Mouse (Mus musculus) limb, embryonic 14.5 days (tissue): Measurements from ENCODE around the gene Smtnl2. TPM values are rescaled to one million over a fixed set of nuclear protein-coding genes. Genes with fewer than 3 reads are reported as not detected.

Source experiments
- ATAC-seq: fragments of 200-750 bp; cut with Nextera tagmentation; 2 replicates; pipeline ENCODE4 v1.8.0; 2017; ENCODE audit warnings: low read depth, moderate number of reproducible peaks, moderate TSS enrichment; ENCODE audit not compliant: low FRiP score
- DNase-seq: peaks from one replicate; pipeline ENCODE4 v3.0.0-alpha.2; 2015; ENCODE audit warnings: low spot score
- H3K27ac ChIP-seq: fragments of 300-500 bp; sonication (generic); replicated peaks from 2 replicates; pipeline ENCODE4 v1.5.1; 2014; ENCODE audit warnings: low read depth, mild to moderate bottlenecking, low read length, moderate library complexity, mixed read lengths
- H3K27me3 ChIP-seq: fragments of 300-500 bp; sonication (generic); 2 replicates; pipeline ENCODE4 v1.6.1; 2014; ENCODE audit warnings: low read length, mixed read lengths; ENCODE audit not compliant: control insufficient read depth, insufficient read depth
- H3K36me3 ChIP-seq: fragments of 300-500 bp; sonication (generic); 2 replicates; pipeline ENCODE4 v1.6.1; 2014; ENCODE audit warnings: mild to moderate bottlenecking, low read length, moderate library complexity, mixed read lengths; ENCODE audit not compliant: control insufficient read depth, insufficient read depth
- H3K4me1 ChIP-seq: fragments of 300-500 bp; sonication (generic); 2 replicates; pipeline ENCODE4 v1.6.1; 2014; ENCODE audit warnings: antibody characterized with exemption, low read length, mixed read lengths; ENCODE audit not compliant: control insufficient read depth, insufficient read depth
- H3K4me2 ChIP-seq: fragments of 300-500 bp; sonication (generic); replicated peaks from 2 replicates; pipeline ENCODE4 v1.6.1; 2014; ENCODE audit warnings: low read depth, mild to moderate bottlenecking, low read length, moderate library complexity; ENCODE audit not compliant: severe bottlenecking
- H3K4me3 ChIP-seq: fragments of 300-500 bp; sonication (generic); replicated peaks from 2 replicates; pipeline ENCODE4 v1.5.1; 2014; ENCODE audit warnings: low read length
- H3K9ac ChIP-seq: fragments of 300-500 bp; sonication (generic); 2 replicates; pipeline ENCODE4 v1.6.1; 2014; ENCODE audit warnings: mild to moderate bottlenecking, low read depth, low read length, moderate library complexity; ENCODE audit not compliant: severe bottlenecking
- H3K9me3 ChIP-seq: fragments of 300-500 bp; sonication (generic); 2 replicates; pipeline ENCODE4 v1.6.1; 2016; ENCODE audit warnings: low read length; ENCODE audit not compliant: control insufficient read depth
- POLR2A ChIP-seq: fragments of 200-500 bp; IDR thresholded peaks from 2 replicates; pipeline ENCODE4 v1.8.0; 2012; ENCODE audit warnings: inconsistent platforms, mild to moderate bottlenecking, moderate library complexity, borderline replicate concordance; ENCODE audit not compliant: insufficient read depth, insufficient read length; ENCODE audit errors: extremely low read depth
- WGBS: fragments of 180-500 bp; shearing (Covaris S2); extraction: QIAGEN DNeasy Blood & Tissue Kit; methylation state at CpG from one replicate; pipeline ENCODE4 v1.1.7; 2014; 5-methylcytosine and 5-hydroxymethylcytosine counted together
- polyA plus RNA-seq, 2 experiments: library from polyadenylated mRNA; depleted of rRNA in 1 of 2; stranded (reverse) in 1 of 2; unstranded in 1 of 2; fragments of >200 nt; fragmentation: Nextera tagmentation in 1 of 2; extraction: Ambion mirVana in 1 of 2; gene quantifications; 2 replicates each; pipeline versions ENCODE4 v1.2.1 to v1.2.3; 2012 to 2014

The Smtnl2 gene
- polyA plus RNA-seq, 2 experiments = 23.9 to 31.9 TPM

DNA sequence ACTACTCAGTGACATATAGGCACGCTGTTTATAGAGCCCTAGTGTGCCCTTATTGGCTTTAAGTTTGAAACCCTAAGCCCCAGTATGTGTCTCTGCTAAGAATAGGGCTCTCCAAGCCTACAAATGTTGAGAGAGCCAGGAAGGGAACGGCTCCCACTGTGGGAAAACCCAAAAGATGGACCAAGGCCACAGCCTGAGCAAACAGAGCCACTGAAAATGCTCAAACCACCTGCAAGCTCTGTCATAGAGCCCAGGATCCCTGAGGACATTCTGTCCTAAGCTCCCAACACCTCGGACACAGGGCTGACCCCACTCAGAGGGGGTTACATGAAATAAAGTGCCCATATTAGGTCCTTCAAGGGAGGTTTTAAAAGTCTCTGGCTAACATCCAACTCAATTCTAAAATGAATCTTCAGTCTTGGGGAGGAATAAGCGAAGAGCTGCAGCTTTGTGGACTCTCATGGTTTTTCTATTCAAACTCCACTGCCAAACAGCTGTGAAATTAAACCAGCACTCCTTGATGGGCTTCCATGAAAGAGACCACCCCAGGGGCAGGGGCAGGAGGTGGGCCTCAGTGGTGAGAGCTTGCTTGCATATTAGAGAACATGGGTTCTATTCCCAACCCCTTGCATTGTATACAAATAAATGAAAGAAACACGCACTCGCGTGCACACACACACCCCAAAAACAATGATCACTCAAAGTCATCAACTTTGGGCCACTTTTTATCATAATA is 21.9 kb downstream of the Smtnl2 start:
- 68% methylated on average over 7 of the region's 7 CpGs for WGBS
- Histone ChIP-seq H3K4me2 (no peak overlapping the region), H3K27ac (no peak overlapping the region), H3K4me3 (no peak overlapping the region), H3K9ac (no peak overlapping the region), H3K4me1 (peaks cover 6% of the 10 kb centered on the region; the same call in 1 of the 2 replicates), H3K27me3 (no peaks in the 10 kb centered on the region), H3K36me3 (no peaks in the 10 kb centered on the region), H3K9me3 (no peaks in the 10 kb centered on the region)
- TF ChIP-seq POLR2A = no peak
- ATAC-seq (0 out of 2 replicates have a peak, but pooled peaks have one; percentile 42), DNase-seq (peak; percentile 38)

DNA sequence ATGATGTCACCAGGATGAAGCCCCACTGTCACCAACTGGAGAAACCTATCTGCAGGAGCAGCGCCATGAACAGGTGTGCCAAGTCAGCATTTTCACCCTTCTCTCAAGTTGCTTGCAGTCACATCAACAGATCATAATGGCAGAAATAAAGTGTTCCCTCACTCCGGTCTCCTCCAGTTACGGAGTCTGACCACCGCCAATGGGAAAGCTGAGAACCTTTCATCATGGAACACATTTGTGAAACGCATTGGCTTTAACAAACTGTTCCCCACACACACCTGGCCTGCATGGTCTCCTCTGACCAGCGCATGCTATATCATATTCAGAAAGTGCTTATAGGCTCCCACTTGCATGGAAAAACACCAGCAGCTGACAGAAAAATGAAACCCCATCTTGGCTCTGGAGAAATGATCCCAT is 23.4 kb downstream of the Smtnl2 start:
- peaks cover 6% of the 10 kb centered on the region; the same call in 1 of the 2 replicates for H3K4me1 ChIP-seq
- no peak for TF ChIP-seq POLR2A
- peak; percentile 74; the same call in 1 of the 2 replicates for ATAC-seq
- 0 out of 2 replicates have a peak overlapping the region, but pooled peaks have one; percentile 3 for H3K27ac ChIP-seq
- 36% methylated on average over 6 of the region's 6 CpGs for WGBS
- H3K27me3 ChIP-seq = no peaks in the 10 kb centered on the region
- no peak overlapping the region for H3K9ac ChIP-seq
- no peak overlapping the region for H3K4me2 ChIP-seq
- no peaks in the 10 kb centered on the region for H3K36me3 ChIP-seq
- no peak overlapping the region for H3K4me3 ChIP-seq
- DNase-seq = peak; percentile 56
- no peaks in the 10 kb centered on the region for H3K9me3 ChIP-seq

DNA sequence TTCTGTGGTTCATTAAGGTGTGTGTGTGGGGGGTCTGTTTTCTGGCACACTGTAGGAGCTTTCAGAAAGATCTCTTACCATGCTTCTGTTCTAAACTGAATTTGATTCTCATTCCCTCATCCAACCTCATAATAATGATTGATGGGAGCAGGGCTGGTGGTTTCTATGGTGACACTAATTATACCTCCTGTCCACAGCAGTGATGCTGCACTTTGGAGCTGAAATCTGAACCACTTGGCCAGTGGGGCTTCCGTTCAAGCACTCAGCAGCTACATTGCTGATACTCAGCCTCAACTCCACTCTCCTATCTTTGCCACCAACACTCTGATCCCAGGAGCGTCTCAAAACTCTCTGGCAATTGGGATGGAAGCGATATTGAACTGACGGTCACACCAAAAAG is 32.2 kb downstream of the Smtnl2 start:
- Histone ChIP-seq H3K9ac (no peak overlapping the region), H3K9me3 (no peaks in the 10 kb centered on the region), H3K4me1 (no peaks in the 10 kb centered on the region), H3K36me3 (no peaks in the 10 kb centered on the region), H3K27ac (no peak overlapping the region), H3K4me2 (no peak overlapping the region), H3K27me3 (no peaks in the 10 kb centered on the region), H3K4me3 (no peak overlapping the region)
- WGBS = 66% methylated on average over 4 of the region's 4 CpGs
- ATAC-seq (peak; percentile 41), DNase-seq (no peak)
- no peak for TF ChIP-seq POLR2A

DNA sequence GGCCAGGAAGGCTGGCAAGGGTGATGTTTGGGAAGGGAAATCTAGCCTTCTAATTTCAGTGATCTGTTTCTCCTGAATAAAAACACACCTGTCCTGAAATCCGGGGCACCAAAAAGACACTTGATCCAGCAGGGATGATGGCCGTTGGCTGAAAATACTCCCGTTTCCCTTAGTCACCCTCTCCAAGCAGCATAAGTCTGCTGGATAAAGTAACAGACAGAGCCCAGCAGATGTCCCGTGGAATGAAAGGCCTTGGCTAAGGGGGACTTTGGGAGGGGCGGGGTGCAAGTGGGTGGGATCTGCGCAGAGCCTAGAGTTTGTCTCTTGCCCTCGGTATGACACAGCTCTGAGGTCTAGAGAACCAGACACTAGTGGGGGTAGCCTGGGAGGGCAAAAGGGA is 33.3 kb downstream of the Smtnl2 start:
- H3K4me1 ChIP-seq = no peaks in the 10 kb centered on the region
- no peak overlapping the region for H3K9ac ChIP-seq
- no peak overlapping the region for H3K4me3 ChIP-seq
- H3K27ac ChIP-seq = no peak overlapping the region
- 57% methylated on average over 7 of the region's 7 CpGs for WGBS
- no peak for TF ChIP-seq POLR2A
- no peaks in the 10 kb centered on the region for H3K36me3 ChIP-seq
- ATAC-seq = peak; percentile 77
- no peaks in the 10 kb centered on the region for H3K9me3 ChIP-seq
- DNase-seq = peak; percentile 14
- no peak overlapping the region for H3K4me2 ChIP-seq
- no peaks in the 10 kb centered on the region for H3K27me3 ChIP-seq

DNA sequence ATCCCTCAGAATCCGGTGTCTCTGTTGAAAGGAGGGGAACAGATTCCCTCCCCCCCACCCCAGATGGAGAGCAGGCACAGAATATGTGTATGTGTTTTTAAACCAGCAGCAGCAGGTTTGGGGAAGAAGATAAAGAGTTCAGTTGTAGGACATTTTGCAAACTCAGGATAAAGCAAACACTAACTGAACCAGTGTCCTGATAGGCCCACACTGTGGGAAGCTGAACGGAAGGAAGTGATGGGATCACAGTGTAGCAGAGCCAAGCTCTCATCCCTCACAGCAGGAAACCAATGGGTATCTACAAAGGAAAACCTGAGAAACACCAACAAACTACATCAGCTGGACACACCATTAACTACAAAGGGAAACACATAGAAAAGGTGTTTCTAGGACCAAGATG is 35.0 kb downstream of the Smtnl2 start:
- no peak for ATAC-seq
- Histone ChIP-seq H3K27me3 (no peaks in the 10 kb centered on the region), H3K9me3 (no peaks in the 10 kb centered on the region), H3K36me3 (no peaks in the 10 kb centered on the region), H3K9ac (no peak overlapping the region), H3K4me2 (no peak overlapping the region), H3K27ac (no peak overlapping the region), H3K4me3 (no peak overlapping the region), H3K4me1 (no peaks in the 10 kb centered on the region)
- 85% methylated on average over 2 of the region's 2 CpGs for WGBS
- DNase-seq = no peak
- TF ChIP-seq POLR2A = no peak
